Mouse (Mus musculus): ENCODE measurements at regions not wholly inside any gene's neighbourhood (a gene's known extent, or its start where the extent isn't known, plus 50 kb on each side); places are given as distances from the start of the nearest gene placed in this dataset.

DNA sequence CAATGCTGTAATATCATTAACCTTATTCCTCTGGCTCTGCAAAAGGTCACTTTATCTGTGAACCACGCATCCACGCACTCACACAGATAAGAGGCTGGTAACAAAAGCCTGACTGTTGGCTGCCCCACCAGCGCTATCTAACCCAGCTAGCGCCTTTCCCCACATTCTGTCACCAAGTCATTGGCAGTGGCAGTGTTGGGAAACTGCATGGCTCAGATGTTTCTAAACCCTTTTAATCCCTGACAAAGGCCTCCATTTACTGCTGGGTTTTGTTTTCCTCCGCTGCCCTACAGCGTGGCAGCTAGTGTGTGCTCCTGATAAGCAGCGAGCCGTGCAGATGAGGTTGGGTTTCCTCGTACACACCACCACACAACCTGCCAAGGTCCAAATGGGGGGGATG lies 55.7 kb downstream of the Id4 start:
- peak; percentile 65 for DNase-seq (ENCODE audit: low spot score)

DNA sequence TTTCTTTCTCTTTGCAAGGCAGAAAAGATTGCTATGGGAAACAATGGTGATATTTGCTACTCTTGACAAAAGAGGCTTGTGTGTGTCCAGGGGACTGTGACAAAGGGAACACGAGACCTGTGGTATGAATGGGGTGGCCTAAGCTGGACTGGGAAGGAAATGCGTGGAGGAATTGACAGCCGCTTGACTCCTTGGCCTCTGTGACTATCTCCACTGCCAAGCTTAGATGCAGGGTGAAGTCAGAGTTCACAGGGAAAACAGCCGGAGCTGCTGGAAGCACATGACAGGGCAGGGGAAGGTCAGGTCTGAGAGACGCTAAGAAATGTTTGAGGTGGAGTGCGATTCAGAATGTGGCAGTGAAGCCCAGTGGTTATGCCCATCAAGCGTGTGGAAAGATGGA lies 56.4 kb downstream of the Id4 start:
- DNase-seq (ENCODE audit: low spot score) = peak; percentile 59

DNA sequence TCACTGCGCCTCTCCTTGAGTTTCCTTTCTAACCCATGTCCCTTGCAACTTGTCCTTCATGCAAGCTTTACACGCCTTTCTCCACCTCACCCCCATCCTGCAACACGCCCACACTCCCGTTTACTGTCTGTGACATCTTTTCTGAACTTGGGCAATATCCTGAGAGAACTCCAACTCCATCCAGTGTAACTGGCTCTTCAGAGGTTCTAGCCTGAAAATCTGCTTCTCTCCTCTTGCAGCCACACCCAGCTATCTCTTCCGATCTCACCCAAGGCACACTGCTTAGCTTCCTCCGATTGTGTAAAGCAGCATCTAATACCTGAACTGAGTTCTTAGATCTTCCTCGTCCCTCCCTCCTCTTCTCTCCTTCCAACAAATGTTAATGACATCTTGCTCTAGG lies 58.0 kb downstream of the Id4 start:
- DNase-seq (ENCODE audit: low spot score) = no peak

DNA sequence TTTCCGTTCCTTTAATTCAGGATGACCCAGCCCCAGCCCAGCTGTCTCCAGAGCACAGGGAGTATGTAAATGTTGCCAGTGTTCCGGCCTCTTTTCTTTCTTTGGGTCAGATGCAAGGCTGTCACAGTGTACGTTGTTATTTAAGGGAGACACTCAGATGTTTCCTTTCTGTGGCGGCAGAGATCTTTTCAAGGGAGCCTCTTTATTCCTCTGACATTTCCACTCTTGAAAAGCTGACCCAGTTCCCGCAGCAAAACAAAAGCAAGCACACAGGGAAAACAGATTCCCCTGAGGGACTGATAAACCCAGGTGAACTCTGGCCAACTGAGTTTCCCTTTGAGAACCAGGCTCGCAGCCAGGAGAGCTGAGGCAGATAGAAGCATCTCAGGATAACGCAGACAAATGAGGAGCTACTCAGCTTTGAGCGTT lies 63.3 kb downstream of the Id4 start:
- DNase-seq (ENCODE audit: low spot score) = peak; percentile 60

DNA sequence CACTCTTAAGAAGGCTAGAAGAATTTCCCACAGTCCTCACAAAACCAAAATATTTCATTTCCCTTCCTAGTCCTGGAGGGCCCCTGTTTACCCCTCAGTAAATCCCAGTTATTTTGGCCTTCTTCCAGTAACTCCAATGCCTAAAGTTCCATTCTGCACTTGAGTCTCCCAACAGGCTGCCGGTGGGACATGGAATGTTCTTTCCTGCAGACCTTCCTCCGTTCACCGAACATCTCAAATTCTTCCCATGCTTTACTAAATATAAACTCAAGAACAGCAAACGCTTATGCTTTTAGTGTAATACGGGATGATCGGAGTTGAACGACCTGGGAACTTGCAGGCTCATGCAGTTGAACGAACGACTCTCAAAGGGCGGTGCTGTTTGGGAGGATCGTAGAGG lies 69.6 kb downstream of the Id4 start:
- no peak for DNase-seq (ENCODE audit: low spot score)

DNA sequence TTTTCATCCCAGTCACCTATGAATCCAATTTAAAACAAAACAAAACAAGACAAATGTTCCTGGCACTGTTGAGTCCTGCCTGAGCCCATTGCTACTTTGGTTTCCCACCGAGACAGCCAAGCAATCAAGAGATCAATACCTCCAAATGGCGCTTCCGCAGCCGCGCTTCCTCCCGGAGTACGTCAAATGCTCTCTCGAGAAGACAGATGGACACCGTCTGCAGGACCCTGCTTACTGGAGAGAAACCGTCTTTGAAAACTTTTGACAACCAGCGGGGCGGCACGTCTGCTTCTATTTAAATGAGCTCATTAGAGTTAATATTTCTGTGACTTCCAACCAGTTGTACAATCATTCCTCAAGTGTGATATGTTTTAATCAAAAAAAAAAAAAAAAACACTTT lies 75.1 kb downstream of the Id4 start:
- no peak for DNase-seq (ENCODE audit: low spot score)

DNA sequence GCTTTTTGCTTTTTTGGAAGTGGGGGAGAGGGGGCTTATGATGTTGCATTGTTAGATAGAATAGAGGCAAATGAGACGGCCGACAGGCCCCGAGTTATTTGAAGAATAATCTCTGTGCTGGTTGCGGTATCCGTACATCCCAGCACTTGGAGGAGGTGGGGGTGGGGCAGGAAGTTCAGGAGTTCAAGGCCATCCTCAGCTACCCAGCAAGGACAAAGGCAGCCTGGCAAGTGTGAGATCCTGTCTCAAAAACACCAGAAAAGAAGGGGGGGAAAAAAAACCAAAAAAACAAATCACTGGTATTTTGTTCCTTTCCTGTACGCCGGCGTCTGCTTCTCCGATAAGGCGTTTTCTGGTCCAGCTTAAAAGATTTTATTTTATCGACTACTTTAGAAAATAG lies 75.6 kb downstream of the Id4 start:
- no peak for DNase-seq (ENCODE audit: low spot score)

DNA sequence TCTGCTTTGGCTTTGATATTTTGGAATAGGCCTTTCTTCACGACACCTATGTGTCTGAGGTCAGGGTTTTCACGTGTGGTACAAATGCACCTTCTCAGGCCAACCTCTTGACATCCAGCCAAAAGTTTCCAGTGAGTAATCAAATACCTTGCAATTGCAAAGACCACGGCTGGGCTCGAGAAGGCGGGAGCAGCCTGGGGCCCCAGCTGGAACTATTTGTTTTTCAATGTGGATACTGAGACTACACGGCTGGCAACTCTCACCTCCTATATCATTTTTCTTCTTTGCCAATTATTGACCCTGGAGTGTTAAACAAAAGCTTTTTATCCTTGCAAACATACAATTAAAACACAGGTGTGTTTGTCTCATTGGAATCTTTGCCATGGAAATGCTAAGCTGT lies 77.5 kb downstream of the Id4 start:
- DNase-seq (ENCODE audit: low spot score) = no peak

DNA sequence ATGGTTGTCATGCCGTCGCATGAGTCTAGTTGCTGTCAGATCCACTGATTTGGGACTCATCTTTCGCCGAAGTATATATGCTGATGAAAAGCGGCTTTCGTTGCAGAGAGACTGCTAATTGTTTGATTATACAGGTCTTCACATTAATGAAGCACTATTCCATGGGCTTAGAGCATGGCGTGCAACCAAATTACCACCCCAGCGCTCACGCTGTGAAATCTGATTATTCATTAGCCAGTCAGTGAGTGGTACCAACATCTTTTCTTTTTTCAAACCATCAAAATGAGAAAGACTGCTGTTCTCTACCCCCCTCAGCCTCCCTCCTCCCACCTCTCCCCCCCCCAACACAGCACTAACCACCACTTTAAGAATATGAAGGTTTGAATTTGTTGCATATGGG lies 89.1 kb downstream of the Id4 start:
- no peak for DNase-seq (ENCODE audit: low spot score)

DNA sequence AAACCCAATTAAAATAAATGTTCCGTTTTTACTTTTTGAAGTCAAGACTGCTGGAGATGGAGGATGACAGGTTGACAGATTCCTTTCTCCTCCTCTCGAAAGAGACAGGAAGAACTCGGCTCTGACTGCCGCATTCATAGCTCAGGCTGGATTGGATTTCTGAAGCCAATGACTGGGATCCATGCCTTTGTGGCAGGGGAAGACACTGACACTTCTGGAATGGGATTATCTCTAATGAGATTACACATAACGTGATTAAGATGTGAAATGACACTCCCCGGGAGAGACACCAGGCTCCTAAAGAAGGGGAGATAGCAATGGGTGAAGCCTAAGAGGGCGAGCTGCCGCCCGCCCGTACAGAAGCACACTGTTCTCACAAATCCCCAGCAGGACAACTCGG lies 89.9 kb downstream of the Id4 start:
- no peak for DNase-seq (ENCODE audit: low spot score)

DNA sequence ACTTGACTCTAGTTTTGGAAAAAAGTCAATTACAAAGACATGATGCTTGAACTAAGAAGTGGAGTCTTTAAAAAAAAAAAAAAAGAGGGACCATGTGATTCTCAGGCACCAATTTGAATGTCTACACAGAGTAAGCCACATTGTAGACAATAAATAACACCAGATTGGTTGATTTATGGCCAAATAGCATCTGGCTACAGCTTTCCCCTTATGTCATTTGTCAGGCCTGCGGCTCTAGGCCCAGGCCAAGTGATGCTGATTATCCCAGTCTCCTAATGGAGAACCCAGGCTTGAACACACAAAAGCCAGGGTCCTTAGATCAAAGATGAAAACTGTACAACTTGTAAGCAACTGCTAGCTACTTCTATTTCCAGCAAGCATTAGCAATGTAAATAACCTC lies 96.1 kb downstream of the Id4 start:
- DNase-seq (ENCODE audit: low spot score) = no peak

DNA sequence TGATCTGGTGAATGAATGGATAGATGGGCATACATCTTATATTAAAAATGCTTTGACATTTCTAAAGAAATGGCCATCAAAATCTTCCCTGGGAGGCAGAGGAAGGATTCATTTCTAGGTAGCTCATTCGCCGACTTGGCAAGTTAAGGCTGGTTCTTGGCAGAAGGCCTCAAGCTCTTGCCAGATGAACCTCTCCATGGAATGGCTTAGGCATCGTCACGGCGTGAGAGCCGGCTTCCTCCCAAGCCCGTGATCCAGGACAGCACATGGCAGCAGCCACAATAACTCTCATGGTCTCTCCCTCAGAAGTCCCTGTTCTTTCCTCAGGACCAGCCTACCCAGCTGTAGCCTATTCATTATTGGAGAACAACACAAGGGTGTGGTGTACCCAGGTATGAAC lies 96.6 kb downstream of the Id4 start:
- DNase-seq (ENCODE audit: low spot score) = no peak

DNA sequence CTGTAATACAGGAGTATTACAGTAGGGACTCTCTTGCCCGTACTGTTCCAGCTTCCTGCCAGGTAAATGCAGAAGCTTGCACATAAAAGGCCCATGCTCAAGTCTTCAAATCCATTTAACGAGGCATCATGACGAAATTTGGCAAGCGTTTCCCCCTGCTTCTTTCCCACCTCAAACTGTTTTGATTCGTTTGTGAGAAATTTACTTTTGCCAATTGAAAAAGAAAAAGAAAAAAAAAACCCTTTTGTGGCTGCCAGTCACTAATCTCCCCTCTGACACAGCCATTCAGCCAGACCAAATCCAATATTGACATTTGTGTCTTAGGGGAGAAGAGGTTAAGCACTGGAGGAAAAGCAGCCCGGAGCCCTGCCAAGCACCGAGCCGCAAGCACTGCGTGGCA lies 110.0 kb downstream of the Id4 start:
- DNase-seq (ENCODE audit: low spot score) = no peak

DNA sequence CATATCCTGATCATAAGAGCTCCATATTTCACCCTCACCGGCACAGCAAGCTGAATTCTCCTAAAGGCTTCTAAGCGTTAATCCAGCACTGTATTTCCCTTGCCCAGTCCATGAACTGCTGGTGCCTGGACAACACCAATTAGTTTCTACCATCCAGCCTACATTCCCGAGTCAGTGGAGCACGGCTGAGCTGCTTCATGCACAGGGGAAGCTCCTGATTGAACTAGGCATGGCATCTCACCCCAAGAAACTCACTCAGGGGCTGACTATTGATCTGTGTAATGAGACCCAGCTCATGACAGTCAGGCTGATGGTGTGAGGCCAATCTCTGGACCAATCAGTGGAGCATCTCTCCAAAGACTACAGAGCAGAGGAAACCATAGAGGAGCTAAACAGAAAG lies 115.4 kb downstream of the Id4 start:
- no peak for DNase-seq (ENCODE audit: low spot score)

DNA sequence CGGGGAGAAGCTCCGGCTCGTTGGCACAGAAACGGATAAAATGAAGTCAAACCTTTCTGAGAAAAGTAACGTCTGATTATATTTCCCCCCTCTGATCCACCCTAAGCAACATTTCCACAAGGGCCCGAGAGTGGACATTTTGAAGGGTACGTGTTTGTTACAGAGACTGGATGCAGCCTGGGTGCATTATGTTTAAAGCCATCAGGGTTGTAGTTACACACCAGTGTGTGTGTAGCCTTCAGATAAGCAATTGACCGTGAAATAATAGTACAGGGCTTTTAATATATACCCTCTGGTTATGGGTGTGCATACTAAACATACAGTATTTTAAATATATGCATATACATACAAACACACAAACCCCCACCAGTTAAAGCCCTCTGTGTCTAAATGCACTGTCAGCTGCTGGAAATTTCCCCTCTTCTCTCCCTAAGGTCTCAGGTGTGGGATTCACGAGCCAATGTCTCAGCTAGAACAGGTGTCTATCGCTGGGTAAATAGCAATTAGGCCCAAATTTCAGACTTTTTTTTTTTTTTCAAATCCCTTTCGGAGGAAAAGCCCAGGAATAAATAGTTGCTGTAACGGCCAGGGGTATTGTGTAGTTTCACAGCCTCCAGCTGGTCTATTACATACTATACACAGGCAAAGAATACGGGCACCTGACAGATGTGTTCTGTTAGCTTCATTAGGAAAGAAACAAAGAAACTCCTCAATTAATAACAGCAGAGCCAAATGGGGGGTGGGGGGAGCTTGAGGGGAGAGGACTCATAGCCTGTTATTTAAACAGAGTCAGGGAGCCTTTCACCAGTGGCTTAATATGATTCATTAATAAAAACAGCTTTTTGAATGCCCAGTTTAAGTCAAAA lies 122.8 kb downstream of the Id4 start:
- DNase-seq (ENCODE audit: low spot score) = no peak

DNA sequence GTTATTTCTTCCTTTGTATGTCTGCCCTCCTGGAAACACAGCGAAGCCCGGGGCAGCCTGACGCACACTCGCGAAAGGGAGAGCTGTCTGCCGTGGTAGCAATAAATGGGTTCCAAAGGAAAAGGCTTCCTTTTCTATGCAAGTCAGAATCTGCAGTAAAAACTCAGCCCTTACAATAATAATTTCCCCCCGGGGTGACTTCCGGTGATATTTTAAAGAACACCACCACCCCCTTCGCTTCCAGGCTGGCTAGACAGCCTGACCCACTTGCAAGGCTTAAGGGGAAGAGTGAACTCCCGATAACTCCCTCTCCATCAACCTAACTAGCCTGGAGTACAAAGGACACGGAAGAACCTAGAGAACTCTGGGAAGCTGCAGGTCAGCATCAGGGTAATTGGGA lies 123.9 kb downstream of the Id4 start:
- DNase-seq (ENCODE audit: low spot score) = no peak

DNA sequence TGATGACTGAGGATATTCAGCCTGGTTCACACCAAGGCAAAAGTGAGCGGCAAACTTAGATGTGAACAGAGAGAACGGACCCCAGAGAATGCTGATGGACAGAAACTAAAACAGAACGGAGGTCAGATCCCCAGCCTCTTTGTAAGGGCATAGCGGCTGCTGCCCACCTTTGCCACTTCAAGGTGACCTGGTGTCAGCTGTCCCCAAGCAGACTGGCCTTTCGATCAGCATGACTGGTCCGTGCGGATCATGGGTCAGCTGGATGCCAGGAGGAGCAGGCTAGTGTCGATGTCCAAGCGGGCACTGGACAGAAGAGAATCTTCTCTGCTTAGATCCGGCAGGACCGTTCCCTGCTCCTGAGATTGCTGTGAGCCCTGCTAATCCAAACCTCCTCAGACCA lies 122.1 kb downstream of the Zfp169 start:
- DNase-seq (ENCODE audit: low spot score) = no peak

DNA sequence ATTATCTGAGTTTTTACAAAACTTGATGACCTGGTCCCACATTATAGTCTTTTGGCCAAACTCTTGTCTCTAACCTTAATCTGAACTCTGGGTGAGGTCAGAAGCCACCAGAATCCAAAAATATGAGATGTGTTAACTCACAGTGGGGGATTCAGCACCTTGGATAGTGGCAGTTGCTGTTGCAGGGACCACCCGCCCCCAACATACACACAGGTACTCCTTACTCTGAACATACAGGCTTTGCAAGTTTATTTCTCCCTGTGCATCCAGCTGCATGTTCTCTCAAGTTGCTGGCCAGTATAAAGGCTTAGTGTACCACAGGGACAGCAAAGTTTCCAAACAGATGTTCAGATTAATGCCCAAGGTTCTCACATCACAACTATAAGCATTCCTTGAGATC lies 115.5 kb downstream of the Zfp169 start:
- peak; percentile 64 for DNase-seq (ENCODE audit: low spot score)

DNA sequence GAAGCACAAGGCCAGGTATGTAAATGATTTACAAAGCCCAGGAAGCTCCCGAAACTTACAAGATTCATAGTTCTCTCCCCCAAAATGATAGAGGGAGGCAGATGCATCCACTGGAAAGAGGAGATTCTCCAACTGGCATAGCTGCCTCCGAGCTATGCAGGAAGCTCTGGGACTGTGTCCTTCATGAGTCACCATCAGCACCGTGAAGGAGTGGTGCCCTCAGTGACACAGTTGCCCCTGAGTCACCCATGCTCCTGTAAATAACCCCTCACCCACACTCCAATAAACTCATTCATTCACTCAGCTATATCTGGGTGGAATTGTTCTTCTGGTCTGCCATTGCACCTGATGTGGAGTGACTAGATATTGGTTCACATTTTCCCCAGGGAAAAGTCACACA lies 114.6 kb downstream of the Zfp169 start:
- DNase-seq (ENCODE audit: low spot score) = no peak

DNA sequence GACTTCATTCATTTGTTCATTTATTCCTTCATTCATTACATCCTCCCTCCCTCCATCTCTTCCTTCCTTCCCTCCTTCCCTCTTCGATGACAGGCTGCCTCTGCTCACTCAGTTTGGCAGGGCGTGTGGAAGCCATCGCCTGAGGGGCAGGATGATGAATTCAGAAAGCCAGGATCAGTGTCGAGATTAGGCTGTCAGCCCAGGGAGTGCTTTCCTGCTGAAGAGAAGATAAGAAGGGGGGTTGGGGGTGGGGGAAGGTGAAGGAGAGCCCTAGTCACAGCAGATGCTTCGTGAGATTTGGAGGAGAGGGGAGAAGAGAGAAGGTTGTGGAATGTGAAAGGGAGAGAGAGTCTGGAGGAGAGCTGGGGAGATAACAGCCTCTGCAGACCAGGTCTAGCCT lies 110.9 kb downstream of the Zfp169 start:
- no peak for DNase-seq (ENCODE audit: low spot score)

DNA sequence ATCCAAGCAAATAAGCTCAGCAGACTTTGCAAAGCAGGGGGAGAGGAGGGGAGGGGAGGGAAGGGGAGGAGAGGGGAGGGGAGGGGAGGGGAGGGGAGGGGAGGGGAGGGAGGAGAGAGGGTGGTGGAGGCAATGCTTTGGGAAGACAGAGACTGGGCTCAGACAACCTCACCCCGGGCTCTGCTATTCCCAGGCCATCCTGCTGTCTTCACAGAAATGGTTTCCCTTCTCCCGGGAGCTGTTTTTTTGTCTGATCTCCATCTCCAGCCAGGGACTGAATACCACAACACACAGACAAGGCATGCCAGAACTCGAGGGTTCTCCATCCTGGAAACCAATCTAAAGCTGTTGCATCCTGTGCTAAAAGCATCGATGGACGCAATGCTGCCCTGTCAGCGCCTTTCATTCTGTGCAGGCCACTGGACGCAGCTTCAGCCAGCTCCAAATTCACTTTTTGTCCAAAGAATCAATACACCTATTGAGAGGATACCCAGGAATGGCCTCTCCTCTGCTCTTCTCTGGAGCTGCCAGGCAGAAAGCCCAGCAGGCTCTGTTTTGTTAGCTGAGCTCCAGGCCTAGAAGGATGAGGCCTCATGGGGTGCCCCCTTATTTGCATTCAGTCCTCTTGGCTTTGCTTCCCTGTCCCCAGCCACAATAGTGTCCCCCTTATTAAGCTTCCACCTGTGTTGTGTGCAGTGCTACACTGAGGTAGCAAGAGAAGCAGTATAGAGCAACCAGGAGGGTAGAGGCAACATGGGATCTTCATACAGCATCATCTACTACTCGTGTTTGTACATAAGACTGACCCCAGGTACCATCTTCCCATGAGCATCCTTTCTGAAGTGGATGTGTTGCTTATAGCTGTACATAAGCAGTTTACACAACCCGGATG lies 90.6 kb downstream of the Zfp169 start:
- DNase-seq (ENCODE audit: low spot score) = no peak

DNA sequence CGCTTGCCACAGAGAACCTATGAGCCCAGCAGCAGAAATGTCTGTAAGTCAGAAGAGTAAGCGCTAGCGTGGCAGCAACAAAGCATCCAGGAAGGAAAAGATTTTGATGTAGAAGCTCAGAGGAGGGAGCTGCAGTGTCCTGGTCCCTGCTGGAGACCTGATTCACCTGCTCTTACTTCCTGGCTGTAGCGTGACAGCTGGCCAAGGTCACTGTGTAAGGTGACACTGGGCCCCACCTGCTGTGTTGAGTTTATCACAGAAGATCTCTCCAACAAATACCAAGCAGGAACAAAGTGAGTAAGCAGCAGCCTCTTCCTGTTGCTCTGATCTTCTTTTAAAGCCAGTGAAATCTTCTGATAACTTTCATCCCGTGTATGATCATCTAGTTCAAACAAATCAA lies 86.4 kb downstream of the Zfp169 start:
- DNase-seq (ENCODE audit: low spot score) = no peak

DNA sequence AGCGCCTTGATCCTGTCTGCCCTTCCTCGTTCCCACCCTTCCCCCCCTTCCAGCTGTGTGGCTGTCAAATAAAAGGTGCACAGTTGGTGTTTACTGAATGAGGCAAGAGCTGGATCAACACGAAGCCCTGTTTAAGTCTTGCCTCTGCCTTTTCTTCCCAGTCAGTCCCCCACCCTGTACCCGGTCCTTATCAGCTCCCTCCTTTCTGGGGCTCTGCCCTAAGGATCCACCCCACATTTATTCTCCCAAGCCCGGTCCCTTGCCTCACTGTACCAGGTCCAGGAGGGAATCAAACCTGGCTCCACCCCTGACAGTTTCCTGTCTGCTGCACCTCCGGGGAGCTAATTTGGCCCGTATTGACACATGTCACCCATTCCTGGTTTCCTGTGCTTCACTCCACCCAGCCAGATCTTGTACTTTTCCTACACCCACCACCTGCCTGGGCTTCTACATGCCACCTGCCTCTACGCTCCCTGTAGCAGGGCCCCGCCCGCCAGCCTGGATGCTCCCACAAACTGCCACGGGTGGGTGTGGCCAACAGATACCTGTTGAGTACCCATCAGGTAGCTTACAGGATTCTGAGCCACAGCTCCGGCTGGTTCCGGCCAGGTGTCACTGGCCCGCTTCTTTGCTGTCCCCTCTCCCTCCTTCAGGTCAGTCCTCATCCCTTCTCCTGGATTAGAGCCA lies 76.4 kb downstream of the Zfp169 start:
- no peak for DNase-seq (ENCODE audit: low spot score)

Data from embryo, embryonic 10.5 days (tissue).